Mouse (Mus musculus) intestine, embryonic 14.5 days (tissue): ENCODE measurements around the gene Flrt2. TPM values are rescaled to one million over a fixed set of nuclear protein-coding genes. Genes with fewer than 3 reads are reported as not detected.
A peak's percentile ranks its signal among the peaks of the same experiment; 100 is the strongest.
"Not testable (repeated sequence)": the region's sequence is repeated elsewhere in the genome, so short reads cannot be mapped to it uniquely, and the experiment has no call there.

Experiments used
- ATAC-seq: fragments of 200-750 bp; cut with Nextera tagmentation; replicated peaks from 2 replicates; pipeline ENCODE4 v1.8.0; 2017; ENCODE audit warnings: low read depth, moderate number of reproducible peaks, moderate TSS enrichment, moderate library complexity; ENCODE audit not compliant: low FRiP score, low TSS enrichment
- DNase-seq: peaks from one replicate; pipeline ENCODE4 v3.0.0-alpha.2; 2018; ENCODE audit warnings: low spot score
- H3K27ac ChIP-seq: fragments of 300-500 bp; sonication (generic); 2 replicates; pipeline ENCODE4 v1.5.1; 2014; ENCODE audit warnings: low read depth, mild to moderate bottlenecking, control low read depth
- H3K27me3 ChIP-seq: fragments of 300-500 bp; sonication (generic); replicated peaks from 2 replicates; pipeline ENCODE4 v1.6.1; 2014; ENCODE audit warnings: low read length, control low read depth; ENCODE audit not compliant: control insufficient read depth, insufficient read depth
- H3K36me3 ChIP-seq: fragments of 300-500 bp; sonication (generic); 2 replicates; pipeline ENCODE4 v1.6.1; 2014; ENCODE audit warnings: low read length, control low read depth; ENCODE audit not compliant: control insufficient read depth, insufficient read depth
- H3K4me1 ChIP-seq: fragments of 300-500 bp; sonication (generic); replicated peaks from 2 replicates; pipeline ENCODE4 v1.6.1; 2014; ENCODE audit warnings: low read length, control low read depth, mixed read lengths; ENCODE audit not compliant: control insufficient read depth, insufficient read depth
- H3K4me2 ChIP-seq: fragments of 300-500 bp; sonication (generic); 2 replicates; pipeline ENCODE4 v1.6.1; 2014; ENCODE audit warnings: low read length
- H3K4me3 ChIP-seq: fragments of 300-500 bp; sonication (generic); 2 replicates; pipeline ENCODE4 v1.5.1; 2014; ENCODE audit warnings: low read depth, low read length, control low read depth, mixed read lengths
- H3K9ac ChIP-seq: fragments of 300-500 bp; sonication (generic); 2 replicates; pipeline ENCODE4 v1.6.1; 2014; ENCODE audit warnings: mild to moderate bottlenecking, low read length
- H3K9me3 ChIP-seq: fragments of 300-500 bp; sonication (generic); 2 replicates; pipeline ENCODE4 v1.6.1; 2016; ENCODE audit warnings: low read length, control low read depth; ENCODE audit not compliant: control insufficient read depth
- WGBS: fragments of 180-500 bp; shearing (Covaris S2); extraction: QIAGEN DNeasy Blood & Tissue Kit; methylation state at CpG from one replicate; pipeline ENCODE4 v1.1.7; 2014; 5-methylcytosine and 5-hydroxymethylcytosine counted together
- polyA plus RNA-seq: library from polyadenylated mRNA; unstranded; fragments of >200 nt; fragmentation: Nextera tagmentation; extraction: Ambion mirVana; gene quantifications from 2 replicates; pipeline ENCODE4 v1.2.1, GENCODE M21; 2014

Flrt2 gene
- 17.8 and 22.1 TPM in 2 replicates for polyA plus RNA-seq

GRCm38 (mm10) chr12:95691961-95692767 is at the start of gene Flrt2:
Flrt2 (plus strand) TSS chr12:95692226.
- Histone ChIP-seq H3K4me1 (peaks cover 11% of the 10 kb centered on the region; the same call in 1 of the 2 replicates), H3K27me3 (peaks cover 25% of the 10 kb centered on the region), H3K9me3 (no peaks in the 10 kb centered on the region), H3K4me3 (peak within 1 kb of the TSS; percentile 85), H3K27ac (no peak within 1 kb of the TSS), H3K4me2 (peak within 1 kb of the TSS; percentile 95), H3K36me3 (no peaks in the 10 kb centered on the region), H3K9ac (peak within 1 kb of the TSS; percentile 39)
- ATAC-seq (no peak), DNase-seq (peak; percentile 65)
- WGBS: 1% methylated on average over 32 of the region's 32 CpGs

DNA sequence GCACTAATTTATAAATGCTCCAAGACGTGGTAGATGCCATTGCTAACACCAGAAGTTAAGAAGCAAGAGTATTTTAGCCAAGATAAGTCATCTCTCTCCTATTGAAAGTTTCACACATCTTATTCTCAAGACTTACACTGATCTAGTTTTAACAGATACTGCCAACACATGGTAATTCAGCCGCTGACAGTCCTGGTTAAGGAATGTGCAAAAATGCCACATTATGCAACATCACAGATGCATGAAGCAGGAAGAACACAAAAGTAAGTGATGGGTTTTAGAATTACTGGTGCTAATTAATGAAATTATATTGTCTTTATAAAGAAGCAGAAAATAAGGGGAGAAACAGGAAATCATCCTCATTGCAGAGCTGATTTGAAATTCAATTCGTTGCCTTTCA is 49.8 kb upstream of the Flrt2 start:
- Histone ChIP-seq H3K27ac (no peak overlapping the region), H3K4me2 (no peak overlapping the region), H3K9me3 (no peaks in the 10 kb centered on the region), H3K27me3 (no peaks in the 10 kb centered on the region), H3K36me3 (no peaks in the 10 kb centered on the region), H3K4me1 (no peaks in the 10 kb centered on the region), H3K4me3 (no peak overlapping the region), H3K9ac (no peak overlapping the region)
- WGBS: 41% methylated on average over 3 of the region's 3 CpGs
- DNase-seq (no peak), ATAC-seq (no peak)

DNA sequence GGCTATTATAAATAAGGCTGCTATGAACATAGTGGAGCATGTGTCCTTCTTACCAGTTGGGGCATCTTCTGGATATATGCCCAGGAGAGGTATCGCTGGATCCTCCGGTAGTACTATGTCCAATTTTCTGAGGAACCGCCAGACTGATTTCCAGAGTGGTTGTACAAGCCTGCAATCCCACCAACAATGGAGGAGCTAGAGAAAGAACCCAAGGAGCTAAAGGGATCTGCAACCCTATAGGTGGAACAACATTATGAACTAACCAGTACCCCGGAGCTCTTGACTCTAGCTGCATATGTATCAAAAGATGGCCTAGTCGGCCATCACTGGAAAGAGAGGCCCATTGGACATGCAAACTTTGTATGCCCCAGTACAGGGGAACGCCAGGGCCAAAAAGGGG is 44.8 kb upstream of the Flrt2 start:
- not testable (repeated sequence) for H3K36me3 ChIP-seq, H3K4me1 ChIP-seq, DNase-seq, ATAC-seq, H3K4me3 ChIP-seq, H3K9ac ChIP-seq, H3K27ac ChIP-seq, H3K4me2 ChIP-seq, H3K9me3 ChIP-seq, H3K27me3 ChIP-seq
- 94% methylated on average over 1 of the region's 6 CpGs for WGBS

GRCm38 (mm10) chr12:95652172-95653156 is 39.6 kb upstream of the Flrt2 start:
- ATAC-seq: peak; percentile 88
- Histone ChIP-seq H3K4me1 (no peaks in the 10 kb centered on the region), H3K4me2 (no peak overlapping the region), H3K36me3 (no peaks in the 10 kb centered on the region), H3K9ac (no peak overlapping the region), H3K27ac (no peak overlapping the region), H3K4me3 (no peak overlapping the region), H3K9me3 (no peaks in the 10 kb centered on the region), H3K27me3 (no peaks in the 10 kb centered on the region)
- DNase-seq: no peak
- 68% methylated on average over 4 of the region's 4 CpGs for WGBS

GRCm38 (mm10) chr12:95656594-95656993 is 35.4 kb upstream of the Flrt2 start:
- Histone ChIP-seq H3K27ac (no peak overlapping the region), H3K27me3 (no peaks in the 10 kb centered on the region), H3K9ac (no peak overlapping the region), H3K36me3 (no peaks in the 10 kb centered on the region), H3K9me3 (no peaks in the 10 kb centered on the region), H3K4me1 (no peaks in the 10 kb centered on the region), H3K4me2 (no peak overlapping the region), H3K4me3 (no peak overlapping the region)
- WGBS: 89% methylated on average over 4 of the region's 4 CpGs
- ATAC-seq (no peak), DNase-seq (no peak)

- no peak overlapping the region for H3K4me2 ChIP-seq
- ATAC-seq: no peak
- no peaks in the 10 kb centered on the region for H3K36me3 ChIP-seq
- H3K9me3 ChIP-seq: no peaks in the 10 kb centered on the region
- H3K27me3 ChIP-seq: no peaks in the 10 kb centered on the region
- 66% methylated on average over 5 of the region's 5 CpGs for WGBS
- H3K4me1 ChIP-seq: no peaks in the 10 kb centered on the region
- H3K4me3 ChIP-seq: no peak overlapping the region
- H3K9ac ChIP-seq: no peak overlapping the region
- no peak for DNase-seq
- no peak overlapping the region for H3K27ac ChIP-seq
Observed at GRCm38 (mm10) chr12:95667296-95667695, 24.7 kb upstream of the Flrt2 start.

GRCm38 (mm10) chr12:95675711-95676110 is 16.3 kb upstream of the Flrt2 start:
- Histone ChIP-seq H3K9me3 (no peaks in the 10 kb centered on the region), H3K4me2 (no peak overlapping the region), H3K4me1 (no peaks in the 10 kb centered on the region), H3K9ac (no peak overlapping the region), H3K4me3 (no peak overlapping the region), H3K27ac (no peak overlapping the region), H3K36me3 (no peaks in the 10 kb centered on the region), H3K27me3 (no peaks in the 10 kb centered on the region)
- ATAC-seq (no peak), DNase-seq (no peak)
- WGBS: 60% methylated on average over 5 of the region's 5 CpGs

- Histone ChIP-seq H3K4me2 (no peak overlapping the region), H3K27ac (no peak overlapping the region), H3K27me3 (peaks cover 25% of the 10 kb centered on the region), H3K9me3 (no peaks in the 10 kb centered on the region), H3K36me3 (no peaks in the 10 kb centered on the region), H3K9ac (no peak overlapping the region), H3K4me1 (peaks cover 11% of the 10 kb centered on the region; the same call in 1 of the 2 replicates), H3K4me3 (no peak overlapping the region)
- WGBS: 12% methylated on average over 9 of the region's 9 CpGs
- DNase-seq (peak; percentile 60), ATAC-seq (no peak)
Observed at GRCm38 (mm10) chr12:95690819-95691218, 1.2 kb upstream of the Flrt2 start.
